Mouse (Mus musculus) kidney, embryonic 16.5 days (tissue): ENCODE results near the gene Sobp. TPM values are rescaled to one million over a fixed set of nuclear protein-coding genes. Genes with fewer than 3 reads are reported as not detected.
A peak's percentile ranks its signal among the peaks of the same experiment; 100 is the strongest.

Source experiments
- ATAC-seq: fragments of 200-750 bp; cut with Nextera tagmentation; 2 replicates; pipeline ENCODE4 v1.8.0; 2017; ENCODE audit warnings: moderate TSS enrichment; ENCODE audit not compliant: low FRiP score, low TSS enrichment
- H3K27ac ChIP-seq: fragments of 300-500 bp; sonication (generic); 2 replicates; pipeline ENCODE4 v1.5.1; 2014; ENCODE audit warnings: low read length
- H3K27me3 ChIP-seq: fragments of 300-500 bp; sonication (generic); 2 replicates; pipeline ENCODE4 v1.6.1; 2014; ENCODE audit warnings: low read length, control low read depth, mixed read lengths; ENCODE audit not compliant: insufficient read depth
- H3K36me3 ChIP-seq: fragments of 300-500 bp; sonication (generic); 2 replicates; pipeline ENCODE4 v1.6.1; 2014; ENCODE audit warnings: low read length, control low read depth, mixed read lengths; ENCODE audit not compliant: insufficient read depth
- H3K4me1 ChIP-seq: fragments of 300-500 bp; sonication (generic); 2 replicates; pipeline ENCODE4 v1.6.1; 2014; ENCODE audit warnings: low read length, control low read depth, mixed read lengths; ENCODE audit not compliant: insufficient read depth
- H3K4me2 ChIP-seq: fragments of 300-500 bp; sonication (generic); replicated peaks from 2 replicates; pipeline ENCODE4 v1.6.1; 2014; ENCODE audit warnings: low read depth, low read length
- H3K4me3 ChIP-seq: fragments of 300-500 bp; sonication (generic); 2 replicates; pipeline ENCODE4 v1.5.1; 2014; ENCODE audit warnings: mild to moderate bottlenecking, low read length
- H3K9ac ChIP-seq: fragments of 300-500 bp; sonication (generic); replicated peaks from 2 replicates; pipeline ENCODE4 v1.6.1; 2014; ENCODE audit warnings: low read length
- H3K9me3 ChIP-seq: fragments of 300-500 bp; sonication (generic); 2 replicates; pipeline ENCODE4 v1.6.1; 2016; ENCODE audit warnings: low read length, control low read depth
- WGBS: fragments of 180-500 bp; shearing (Covaris S2); extraction: QIAGEN DNeasy Blood & Tissue Kit; methylation state at CpG from one replicate; pipeline ENCODE4 v1.1.7; 2014; 5-methylcytosine and 5-hydroxymethylcytosine counted together
- polyA plus RNA-seq: library from polyadenylated mRNA; unstranded; fragments of >200 nt; fragmentation: Nextera tagmentation; extraction: Ambion mirVana; gene quantifications from 2 replicates; pipeline ENCODE4 v1.2.1, GENCODE M21; 2015

Gene Sobp
- polyA plus RNA-seq, 1 experiment from 2014 or later, result 1.1 TPM

DNA sequence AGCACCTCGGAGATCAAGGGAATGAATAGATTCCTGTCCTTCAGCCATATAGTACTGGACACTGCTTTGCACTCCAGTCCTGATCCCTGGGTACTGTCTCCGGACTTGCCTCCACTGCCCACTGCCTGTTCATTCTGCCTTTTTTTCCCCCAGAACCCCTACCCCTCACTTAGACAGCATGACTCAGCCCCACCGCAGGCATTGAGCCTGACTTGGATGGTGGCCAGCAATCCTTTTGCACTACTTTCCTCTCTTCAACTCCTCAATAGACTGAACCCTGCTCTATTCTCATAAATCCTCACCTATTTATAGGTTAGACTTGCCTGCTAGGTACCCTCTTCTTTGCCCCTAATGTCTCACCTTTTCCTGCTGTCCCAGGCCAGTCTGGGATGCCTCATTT lies 93.0 kb downstream of the Sobp start:
- no peak overlapping the region for H3K9ac ChIP-seq
- no peak overlapping the region for H3K4me3 ChIP-seq
- no peak overlapping the region for H3K4me2 ChIP-seq
- no peaks in the 10 kb centered on the region for H3K36me3 ChIP-seq
- H3K4me1 ChIP-seq, result no peaks in the 10 kb centered on the region
- 76% methylated on average over 3 of the region's 3 CpGs for WGBS
- H3K27me3 ChIP-seq, result no peaks in the 10 kb centered on the region
- no peak overlapping the region for H3K27ac ChIP-seq
- no peaks in the 10 kb centered on the region for H3K9me3 ChIP-seq
- no peak for ATAC-seq

DNA sequence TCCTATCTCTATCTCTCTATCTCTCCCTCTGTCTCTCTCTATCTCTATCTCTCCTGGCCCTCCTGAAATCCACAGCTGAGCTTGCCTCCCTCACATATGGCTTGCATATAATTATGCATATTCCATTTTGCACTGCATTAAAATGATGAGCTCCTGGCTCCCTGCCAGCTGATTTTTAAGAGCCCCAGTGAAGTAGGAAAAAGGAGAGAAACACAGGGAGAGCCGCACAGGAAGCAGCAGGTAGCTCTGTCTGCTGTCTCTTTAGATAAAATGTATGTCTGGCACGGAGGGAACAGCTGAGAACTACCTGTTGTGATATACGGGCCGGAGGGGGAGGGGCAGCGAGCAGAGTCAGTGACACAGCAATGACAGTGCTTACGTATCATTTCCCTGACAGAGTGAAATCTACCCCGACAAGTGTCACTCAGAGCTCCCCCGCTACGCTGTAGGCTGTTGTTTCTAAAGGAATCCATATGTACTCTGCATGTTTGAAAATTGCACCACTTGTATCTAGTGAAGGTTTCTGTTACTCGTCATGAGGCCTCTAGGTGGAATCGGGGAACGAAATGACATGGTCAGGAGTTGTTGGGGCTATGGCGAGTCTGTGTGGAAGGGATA lies 98.7 kb downstream of the Sobp start:
- H3K4me1 ChIP-seq, result no peaks in the 10 kb centered on the region
- no peak overlapping the region for H3K4me3 ChIP-seq
- H3K4me2 ChIP-seq, result no peak overlapping the region
- H3K9ac ChIP-seq, result no peak overlapping the region
- H3K9me3 ChIP-seq, result no peaks in the 10 kb centered on the region
- no peaks in the 10 kb centered on the region for H3K36me3 ChIP-seq
- no peak for ATAC-seq
- no peak overlapping the region for H3K27ac ChIP-seq
- no peaks in the 10 kb centered on the region for H3K27me3 ChIP-seq
- WGBS, result 72% methylated on average over 13 of the region's 13 CpGs

DNA sequence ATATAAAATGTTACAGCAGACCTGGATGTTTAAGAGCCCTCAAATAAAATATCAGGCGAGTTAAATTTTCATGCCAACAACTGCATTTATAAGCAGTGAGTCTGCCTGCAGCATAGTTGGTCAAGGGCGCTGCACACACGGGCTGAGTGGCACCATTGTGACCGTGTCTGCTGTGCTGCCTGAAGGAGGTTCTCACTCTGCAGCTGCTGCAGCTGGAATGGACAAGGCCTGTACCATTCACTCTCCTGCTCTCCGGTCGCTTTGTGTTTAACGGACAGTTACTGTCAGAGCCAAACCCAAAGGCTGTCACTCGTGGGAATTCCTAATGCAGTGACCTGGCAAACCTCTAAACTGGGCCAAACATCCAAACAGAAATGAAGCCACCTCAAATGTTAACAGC lies 101.0 kb downstream of the Sobp start:
- Histone ChIP-seq H3K4me2 (no peak overlapping the region), H3K4me3 (no peak overlapping the region), H3K36me3 (no peaks in the 10 kb centered on the region), H3K4me1 (no peaks in the 10 kb centered on the region), H3K27ac (no peak overlapping the region), H3K9ac (no peak overlapping the region), H3K27me3 (no peaks in the 10 kb centered on the region), H3K9me3 (no peaks in the 10 kb centered on the region)
- 61% methylated on average over 8 of the region's 8 CpGs for WGBS
- ATAC-seq, result no peak

DNA sequence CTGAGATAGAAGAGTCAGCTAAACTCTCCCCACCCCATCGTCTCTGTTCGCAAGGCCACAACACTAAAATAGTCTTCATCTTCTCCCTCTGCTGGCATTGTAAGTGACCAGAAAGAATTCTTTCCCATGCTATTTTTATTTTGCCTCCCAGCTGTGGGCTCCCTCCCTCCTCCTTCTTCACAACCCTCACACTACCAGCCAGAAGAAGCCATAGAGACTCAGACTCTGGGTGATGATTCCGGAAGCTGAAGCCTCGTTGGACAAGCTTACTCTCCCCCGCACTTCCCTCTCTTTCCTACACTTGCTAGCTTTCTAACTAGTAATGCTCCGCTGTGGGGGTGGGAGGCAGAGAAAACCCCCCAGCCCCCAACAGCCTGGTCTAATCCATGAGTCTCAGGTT lies 103.4 kb downstream of the Sobp start:
- Histone ChIP-seq H3K27ac (no peak overlapping the region), H3K36me3 (0 out of 2 replicates have a peak, but pooled peaks cover 5% of the 10 kb centered on the region), H3K27me3 (no peaks in the 10 kb centered on the region), H3K4me2 (no peak overlapping the region), H3K9ac (no peak overlapping the region), H3K4me1 (no peaks in the 10 kb centered on the region), H3K9me3 (no peaks in the 10 kb centered on the region), H3K4me3 (no peak overlapping the region)
- no peak for ATAC-seq
- WGBS, result 76% methylated on average over 6 of the region's 6 CpGs

DNA sequence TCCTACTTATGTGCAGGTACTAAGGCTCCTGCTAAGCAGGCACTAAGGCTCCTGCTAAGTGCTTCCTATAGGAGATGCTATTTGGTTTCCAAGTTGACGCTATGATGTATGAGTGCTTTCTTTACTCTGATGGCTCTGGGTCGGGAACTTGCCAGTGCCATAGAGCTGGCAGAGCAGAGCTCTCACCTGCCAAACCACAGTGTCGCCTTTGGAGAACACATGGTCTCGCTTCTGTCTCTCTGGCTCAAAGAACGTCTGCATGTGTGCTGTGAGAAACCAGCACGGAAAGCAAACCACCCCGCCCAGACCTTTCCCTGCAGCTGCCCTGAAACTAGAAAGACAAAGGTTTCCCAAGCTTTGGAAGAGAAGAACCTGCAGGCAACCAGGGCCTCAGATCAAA lies 109.0 kb downstream of the Sobp start:
- Histone ChIP-seq H3K27ac (no peak overlapping the region), H3K36me3 (0 out of 2 replicates have a peak, but pooled peaks cover 5% of the 10 kb centered on the region), H3K9ac (no peak overlapping the region), H3K9me3 (no peaks in the 10 kb centered on the region), H3K4me1 (peaks cover 6% of the 10 kb centered on the region; the same call in 1 of the 2 replicates), H3K4me2 (no peak overlapping the region), H3K4me3 (no peak overlapping the region), H3K27me3 (no peaks in the 10 kb centered on the region)
- ATAC-seq, result no peak
- 80% methylated on average over 7 of the region's 7 CpGs for WGBS

DNA sequence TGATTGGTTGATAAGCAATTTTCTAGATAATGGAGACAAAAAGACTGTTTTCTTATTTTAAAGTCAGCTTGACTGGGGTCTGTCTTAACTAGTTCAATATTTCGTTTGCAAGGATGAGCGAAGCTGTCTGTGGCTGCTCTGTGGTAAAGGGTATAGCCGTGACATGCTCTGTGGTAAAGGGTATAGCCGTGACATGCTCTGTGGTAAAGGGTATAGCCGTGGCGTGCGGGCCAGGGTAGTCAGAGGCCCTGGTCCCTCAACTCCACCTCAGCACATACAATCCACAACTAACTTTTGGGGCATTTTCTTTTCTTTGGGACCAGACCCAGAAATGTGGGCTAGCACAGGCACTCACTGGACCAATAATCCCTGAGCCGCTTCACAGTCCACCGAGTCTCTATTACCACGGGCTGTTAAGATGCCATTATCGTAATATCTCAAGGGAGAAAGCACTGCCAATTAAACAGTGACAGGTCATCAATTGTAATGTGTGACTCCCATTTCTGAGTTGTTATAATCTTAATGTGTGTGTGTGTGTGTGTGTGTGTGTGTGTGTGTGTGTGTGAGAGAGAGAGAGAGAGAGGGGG lies 112.7 kb downstream of the Sobp start:
- Histone ChIP-seq H3K9me3 (no peaks in the 10 kb centered on the region), H3K27me3 (no peaks in the 10 kb centered on the region), H3K4me1 (peaks cover 6% of the 10 kb centered on the region; the same call in 1 of the 2 replicates), H3K9ac (no peak overlapping the region), H3K4me3 (no peak overlapping the region), H3K4me2 (no peak overlapping the region), H3K36me3 (no peaks in the 10 kb centered on the region), H3K27ac (no peak overlapping the region)
- no peak for ATAC-seq
- 77% methylated on average over 11 of the region's 11 CpGs for WGBS

DNA sequence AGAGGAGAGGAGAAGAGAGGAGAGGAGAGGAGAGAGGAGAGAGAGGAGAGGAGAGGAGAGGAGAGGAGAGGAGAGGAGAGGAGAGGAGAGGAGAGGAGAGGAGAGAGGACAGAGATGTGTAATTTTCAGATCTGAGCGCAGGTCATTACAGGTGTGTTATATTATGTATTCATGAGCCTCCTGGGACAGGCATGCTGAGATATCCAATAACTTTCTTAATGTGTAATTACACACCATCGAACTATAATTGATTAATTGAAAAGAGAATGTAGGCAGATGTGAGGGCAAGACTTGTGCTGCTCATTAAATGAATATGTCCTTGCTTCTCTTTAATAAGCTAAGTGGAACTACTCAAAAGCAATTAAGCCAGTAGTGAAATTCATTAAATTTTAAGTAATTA lies 118.9 kb downstream of the Sobp start:
- Histone ChIP-seq H3K4me2 (no peak overlapping the region), H3K36me3 (no peaks in the 10 kb centered on the region), H3K9me3 (no peaks in the 10 kb centered on the region), H3K9ac (no peak overlapping the region), H3K4me3 (no peak overlapping the region), H3K27me3 (no peaks in the 10 kb centered on the region), H3K4me1 (peaks cover 6% of the 10 kb centered on the region; the same call in 1 of the 2 replicates), H3K27ac (no peak overlapping the region)
- 91% methylated on average over 2 of the region's 2 CpGs for WGBS
- ATAC-seq, result no peak

DNA sequence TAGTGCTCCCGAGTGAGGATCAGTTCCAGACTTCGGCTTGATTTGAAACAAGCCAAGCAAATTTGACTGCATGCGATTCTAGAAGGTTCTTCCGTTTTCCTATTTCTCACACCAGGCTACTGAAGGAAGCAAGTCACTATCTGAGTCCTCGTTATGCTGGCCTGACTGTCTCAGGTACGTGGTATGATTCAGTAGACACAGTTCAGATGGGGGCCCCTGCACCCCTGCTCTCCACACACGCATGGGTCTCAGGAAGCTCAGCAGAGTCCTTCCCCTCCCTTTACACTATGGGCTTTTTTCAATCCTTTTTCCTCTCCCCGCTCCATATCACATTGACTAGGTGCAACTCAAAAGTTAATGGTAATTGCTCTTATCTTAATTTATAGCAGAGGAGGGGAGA lies 119.6 kb downstream of the Sobp start:
- WGBS, result 69% methylated on average over 8 of the region's 8 CpGs
- Histone ChIP-seq H3K27me3 (no peaks in the 10 kb centered on the region), H3K9me3 (no peaks in the 10 kb centered on the region), H3K4me2 (no peak overlapping the region), H3K4me1 (peaks cover 6% of the 10 kb centered on the region; the same call in 1 of the 2 replicates), H3K4me3 (no peak overlapping the region), H3K9ac (no peak overlapping the region), H3K27ac (no peak overlapping the region), H3K36me3 (no peaks in the 10 kb centered on the region)
- no peak for ATAC-seq

DNA sequence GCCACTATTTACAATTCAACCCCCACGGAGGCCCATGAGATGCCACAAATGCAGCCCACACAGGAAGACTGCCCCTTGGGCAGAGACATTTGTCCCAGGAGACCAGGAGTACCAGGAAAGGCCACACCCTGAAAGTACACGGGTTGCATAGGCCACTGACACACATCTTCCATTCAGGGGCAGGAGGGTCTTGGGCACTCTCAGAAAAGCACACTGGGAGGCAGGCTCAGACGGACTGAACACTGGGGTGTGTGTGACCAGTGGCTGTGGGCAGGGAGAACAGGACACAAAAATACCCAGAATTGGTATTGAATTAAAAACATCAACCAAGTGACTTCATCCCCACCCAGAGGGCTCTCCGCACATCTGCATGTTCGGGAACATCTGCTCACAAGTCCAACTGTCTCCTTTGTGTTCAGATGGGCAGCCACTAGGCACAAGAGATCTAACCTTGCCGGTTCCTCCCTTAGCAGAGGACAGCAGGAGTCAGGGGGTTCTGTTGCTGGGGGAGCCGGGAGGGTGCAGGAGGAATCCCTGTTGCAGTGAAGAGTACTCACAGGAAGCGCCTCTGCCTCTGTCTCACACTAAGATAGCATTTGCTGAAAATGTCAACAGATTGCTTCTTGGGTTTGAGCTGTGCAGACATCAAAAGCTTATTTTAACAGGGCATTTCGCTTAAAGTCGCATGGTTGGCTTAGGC lies 120.3 kb downstream of the Sobp start:
- WGBS, result 64% methylated on average over 10 of the region's 10 CpGs
- no peak overlapping the region for H3K4me2 ChIP-seq
- 0 out of 2 replicates have a peak, but pooled peaks have one; percentile 46 for ATAC-seq

DNA sequence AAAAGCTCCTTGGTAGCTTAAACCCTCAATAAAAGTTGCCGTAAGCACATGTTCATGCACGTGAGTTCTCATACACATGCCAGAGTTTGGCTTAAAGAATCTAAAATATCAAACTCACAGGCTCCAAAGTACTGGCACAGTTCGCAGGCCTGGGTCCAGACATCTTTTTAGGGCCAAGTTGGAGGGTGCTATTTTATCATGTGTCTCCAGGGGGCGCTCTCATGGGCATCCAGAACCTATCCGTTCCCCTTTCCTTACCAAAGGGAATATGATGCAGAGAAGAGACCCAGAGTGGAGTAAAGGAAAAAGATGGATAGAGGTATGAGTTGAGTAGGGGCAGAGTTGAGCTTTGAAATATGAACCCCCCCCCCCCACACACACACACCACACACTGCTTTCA lies 121.9 kb downstream of the Sobp start:
- H3K4me1 ChIP-seq, result peaks cover 10% of the 10 kb centered on the region
- H3K4me2 ChIP-seq, result no peak overlapping the region
- WGBS, result 51% methylated on average over 5 of the region's 5 CpGs
- no peak overlapping the region for H3K4me3 ChIP-seq
- no peak overlapping the region for H3K9ac ChIP-seq
- H3K27ac ChIP-seq, result no peak overlapping the region
- H3K36me3 ChIP-seq, result no peaks in the 10 kb centered on the region
- H3K27me3 ChIP-seq, result no peaks in the 10 kb centered on the region
- ATAC-seq, result no peak
- H3K9me3 ChIP-seq, result no peaks in the 10 kb centered on the region

More for the DNA sequence above, 120.3 kb downstream of the Sobp start:
- Histone ChIP-seq H3K27ac (no peak overlapping the region), H3K4me1 (peaks cover 6% of the 10 kb centered on the region), H3K9me3 (no peaks in the 10 kb centered on the region), H3K36me3 (no peaks in the 10 kb centered on the region), H3K9ac (no peak overlapping the region), H3K27me3 (no peaks in the 10 kb centered on the region), H3K4me3 (no peak overlapping the region)
